Mouse (Mus musculus) bone marrow, adult 2 months (tissue): ENCODE results near the gene Ptpa.

Source experiments
- CTCF ChIP-seq: fragments of 200-500 bp; IDR thresholded peaks from 2 replicates; pipeline ENCODE4 v1.5.1; 2011; ENCODE audit warnings: low read length, control low read depth; ENCODE audit not compliant: control insufficient read depth, insufficient read depth
- POLR2A ChIP-seq: fragments of 200-500 bp; IDR thresholded peaks from 2 replicates; pipeline ENCODE4 v1.6.1; 2011; ENCODE audit warnings: low read depth, mild to moderate bottlenecking, control low read depth, low read length, borderline replicate concordance; ENCODE audit not compliant: control insufficient read depth

- TF ChIP-seq CTCF (no peak), POLR2A (no peak)
Observed at GRCm38 (mm10) chr2:30385591-30385990, 30.2 kb upstream of the Ptpa start.
